Mouse (Mus musculus) cerebellum, postnatal 4 days (tissue): ENCODE results near the gene Vamp1.

Source experiments
- DNase-seq, 2 experiments: peaks; one replicate each; pipeline ENCODE4 v3.0.0; 2022; ENCODE audit warnings: low spot score in 2 of 2, mixed read lengths in 1 of 2

Gene Vamp1

GRCm38 (mm10) chr6:125215148-125215954 lies at the start of gene Vamp1:
Vamp1 (plus strand) TSS chr6:125215551.
- peak; percentile 86 to 87 for DNase-seq

DNA sequence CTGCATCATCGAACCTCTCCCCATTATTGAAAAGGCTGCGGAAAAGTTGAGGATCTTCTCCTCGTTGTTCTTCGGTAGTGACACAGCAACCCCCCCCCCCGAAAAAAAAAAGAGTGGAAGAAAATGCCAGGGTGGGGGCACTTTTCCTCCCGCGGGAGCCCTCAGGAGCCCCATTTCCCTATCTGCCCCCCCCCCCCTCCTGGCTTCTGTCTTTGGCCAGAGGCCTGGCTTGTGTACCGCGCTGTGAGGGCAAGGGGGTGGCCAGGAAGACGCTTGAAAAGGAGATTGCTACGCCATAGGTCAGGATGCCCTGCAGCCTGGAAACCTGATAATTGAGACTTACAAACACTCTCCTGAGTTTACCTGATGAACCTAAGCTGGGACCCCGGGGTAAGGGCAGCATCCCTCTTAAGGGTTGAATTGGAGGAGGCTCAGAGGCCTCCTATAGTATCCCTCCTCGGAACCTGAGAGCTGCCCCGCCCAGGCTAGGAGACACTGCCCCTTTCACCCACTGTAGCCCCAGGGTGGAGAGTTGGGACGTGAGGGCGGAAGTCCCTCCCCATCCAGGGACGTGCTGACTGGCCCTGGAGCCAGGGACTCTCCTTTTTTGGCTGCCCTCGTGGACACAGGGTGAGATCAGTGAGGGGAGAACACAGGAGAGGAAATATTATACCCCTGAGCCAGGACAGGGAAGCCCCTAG lies 49.1 kb upstream of the Vamp1 start, which contains the start of gene Gapdh:
Gene Gapdh, minus strand, starts transcription at position 417 of the 701 bp plus-strand sequence.
- DNase-seq, result peak in 1 of 2 experiments; percentile 47

GRCm38 (mm10) chr6:125166861-125167650 lies 48.3 kb upstream of the Vamp1 start:
- no peak for DNase-seq

DNA sequence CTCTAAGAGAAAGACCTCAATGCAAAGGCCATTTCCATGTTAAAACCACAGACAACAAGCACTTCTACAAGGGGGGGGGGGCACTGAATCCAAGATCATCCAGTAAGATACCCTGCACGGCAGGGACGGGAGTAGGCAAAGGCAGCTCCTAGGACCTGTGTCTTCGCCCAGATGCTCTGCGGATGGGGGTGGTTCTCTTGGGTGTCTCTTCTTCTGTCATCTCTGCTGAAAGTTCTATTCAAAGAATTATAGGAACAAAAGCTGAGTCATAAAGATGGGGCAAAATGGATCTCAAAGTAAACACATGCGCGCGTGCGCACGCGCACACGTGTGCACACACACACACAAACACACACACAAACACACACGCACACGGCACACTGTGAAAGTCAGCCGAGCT lies 47.3 kb upstream of the Vamp1 start:
- no peak for DNase-seq

- DNase-seq, result no peak
Observed at GRCm38 (mm10) chr6:125170194-125170593, 45.2 kb upstream of the Vamp1 start.

DNA sequence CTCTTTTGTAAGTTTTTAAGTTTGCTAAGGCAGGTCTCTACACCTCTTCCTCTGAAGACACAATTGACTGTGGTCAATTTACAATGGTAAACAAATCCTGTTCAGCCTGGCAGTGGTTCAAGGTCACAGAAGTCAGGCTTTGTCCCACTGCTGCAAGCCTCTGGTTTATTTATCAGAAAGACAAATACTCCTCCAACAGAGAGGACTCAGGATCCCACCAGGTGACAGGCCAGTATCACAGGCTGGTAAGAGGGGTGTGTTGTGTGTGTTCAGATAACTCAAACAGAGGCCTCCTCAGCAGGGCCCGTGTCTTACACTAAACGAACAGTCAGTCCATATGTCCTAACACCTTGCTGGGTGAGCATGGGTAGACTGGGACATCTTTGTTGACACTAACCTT lies 42.9 kb upstream of the Vamp1 start:
- DNase-seq, result no peak

DNA sequence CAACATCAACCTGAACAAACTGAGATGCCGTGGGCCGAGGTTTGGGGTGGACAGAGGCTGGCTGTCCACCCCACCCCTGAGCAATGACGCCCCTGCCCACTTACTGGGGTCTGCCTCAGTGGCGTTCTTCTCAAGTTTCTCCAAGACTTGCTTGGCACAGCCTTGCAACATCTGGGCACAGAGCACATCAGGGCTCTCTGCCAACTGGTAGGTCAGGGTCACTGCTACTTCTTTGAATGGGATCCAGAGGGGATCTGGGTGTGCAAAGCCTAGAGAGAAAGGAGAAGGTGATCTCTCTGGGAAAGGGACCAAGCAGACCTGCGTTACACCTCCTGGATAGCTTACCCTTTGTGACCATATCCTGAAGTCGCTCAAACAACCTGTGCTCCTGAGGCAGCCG lies 42.1 kb upstream of the Vamp1 start:
- no peak for DNase-seq

- DNase-seq, result no peak
Observed at GRCm38 (mm10) chr6:125175469-125175868, 39.9 kb upstream of the Vamp1 start.

GRCm38 (mm10) chr6:125179601-125180000 lies 35.8 kb upstream of the Vamp1 start:
- DNase-seq, result no peak

- DNase-seq, result no peak
Observed at GRCm38 (mm10) chr6:125182133-125182532, 33.2 kb upstream of the Vamp1 start.

DNA sequence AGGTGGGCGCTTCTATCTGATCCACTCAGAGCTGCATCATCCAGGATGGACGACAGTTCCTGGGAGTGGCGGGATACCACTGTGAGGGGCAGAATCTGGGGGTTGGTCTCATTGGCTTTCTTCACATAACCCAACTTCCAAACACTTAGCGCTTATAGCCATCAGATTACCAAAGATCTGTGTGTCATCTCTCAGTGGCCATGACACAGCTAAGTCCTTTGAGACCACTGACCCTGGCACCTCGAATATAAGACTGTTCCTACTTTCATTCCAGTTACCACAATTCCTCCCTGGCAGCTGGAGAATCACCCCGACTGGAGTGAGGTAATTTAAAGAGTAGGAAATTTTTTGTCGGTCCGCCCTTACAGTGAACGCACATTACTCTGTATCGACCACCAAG lies 29.1 kb upstream of the Vamp1 start:
- DNase-seq, result no peak

- no peak for DNase-seq
Observed at GRCm38 (mm10) chr6:125190816-125191215, 24.5 kb upstream of the Vamp1 start.

GRCm38 (mm10) chr6:125191332-125192015 lies 23.9 kb upstream of the Vamp1 start, which contains the start of the genes Ncapd2 and Mrpl51:
Ncapd2 (minus strand) TSS chr6:125191701.
Mrpl51 (plus strand) TSS chr6:125191801.
- DNase-seq, result peak; percentile 96 to 99

DNA sequence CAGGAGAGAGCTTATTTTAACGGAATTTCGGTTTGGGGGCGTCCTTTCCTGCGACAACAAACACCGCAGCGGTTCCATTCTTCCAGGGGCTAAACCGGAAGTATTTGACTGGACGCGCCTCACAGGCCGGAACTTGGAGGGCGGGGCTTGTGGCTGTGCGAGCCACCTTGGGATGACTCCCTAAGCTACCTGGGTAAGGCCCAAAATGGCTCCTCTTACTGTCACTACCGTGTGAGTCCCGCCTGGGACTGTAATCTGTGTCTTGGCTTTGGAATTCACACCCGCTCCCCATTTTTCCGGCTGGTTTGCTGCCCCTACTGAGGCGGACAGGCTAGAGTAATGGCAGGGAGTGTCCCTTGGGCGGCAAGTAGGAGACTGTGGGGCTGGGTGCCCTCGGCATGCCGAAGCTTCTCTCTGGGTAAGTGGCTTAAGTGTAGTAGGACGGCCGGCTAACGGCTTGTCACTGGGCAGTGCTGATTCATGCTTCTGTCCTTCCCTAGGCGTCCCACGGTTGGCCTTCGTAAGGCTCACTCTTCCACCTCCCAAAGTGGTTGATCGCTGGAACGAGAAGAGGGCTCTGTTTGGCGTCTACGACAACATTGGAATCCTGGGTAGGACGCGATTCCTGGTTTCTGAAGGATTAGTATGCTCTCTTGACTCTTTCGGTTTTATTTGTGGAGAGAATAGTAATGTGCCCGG lies 23.2 kb upstream of the Vamp1 start:
- peak; percentile 70 to 89 for DNase-seq

DNA sequence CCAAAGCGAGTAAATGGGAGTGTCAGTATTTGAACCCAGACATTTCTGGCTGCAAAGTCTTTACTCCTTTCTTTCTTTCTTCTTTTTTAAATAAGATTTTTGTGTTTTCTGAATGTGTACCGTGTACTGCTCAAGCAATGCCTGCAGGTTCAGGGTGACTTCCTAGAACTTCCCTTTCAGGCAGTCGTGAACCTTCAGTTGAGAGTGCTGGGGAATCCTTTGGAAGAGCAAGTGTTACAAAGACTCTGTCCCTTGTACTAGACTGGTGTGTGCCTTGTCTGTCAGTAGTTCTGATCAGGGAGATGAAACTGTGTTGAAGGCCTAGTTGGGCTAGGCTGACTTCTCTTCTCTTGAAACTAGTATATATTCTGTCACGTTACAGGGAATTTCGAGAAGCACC lies 22.5 kb upstream of the Vamp1 start:
- no peak for DNase-seq

DNA sequence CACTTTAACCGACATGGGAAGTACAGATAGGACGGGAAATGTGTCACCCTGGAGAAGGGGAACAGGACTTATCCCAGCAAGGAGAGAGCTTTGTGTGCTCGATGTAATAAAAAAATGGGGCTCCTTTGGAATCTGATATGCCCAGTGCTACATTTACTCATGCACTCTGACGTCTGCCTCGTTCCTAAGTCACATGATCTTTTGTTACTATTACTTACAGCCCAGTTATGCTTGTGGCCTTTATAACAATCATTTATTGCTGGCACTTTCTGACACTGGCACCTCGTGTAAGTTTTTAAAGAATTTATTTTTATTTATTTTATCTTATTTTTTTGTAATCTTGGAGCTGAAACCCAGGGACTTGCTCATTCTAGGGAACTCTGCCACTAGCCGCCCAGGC lies 22.0 kb upstream of the Vamp1 start:
- DNase-seq, result no peak

DNA sequence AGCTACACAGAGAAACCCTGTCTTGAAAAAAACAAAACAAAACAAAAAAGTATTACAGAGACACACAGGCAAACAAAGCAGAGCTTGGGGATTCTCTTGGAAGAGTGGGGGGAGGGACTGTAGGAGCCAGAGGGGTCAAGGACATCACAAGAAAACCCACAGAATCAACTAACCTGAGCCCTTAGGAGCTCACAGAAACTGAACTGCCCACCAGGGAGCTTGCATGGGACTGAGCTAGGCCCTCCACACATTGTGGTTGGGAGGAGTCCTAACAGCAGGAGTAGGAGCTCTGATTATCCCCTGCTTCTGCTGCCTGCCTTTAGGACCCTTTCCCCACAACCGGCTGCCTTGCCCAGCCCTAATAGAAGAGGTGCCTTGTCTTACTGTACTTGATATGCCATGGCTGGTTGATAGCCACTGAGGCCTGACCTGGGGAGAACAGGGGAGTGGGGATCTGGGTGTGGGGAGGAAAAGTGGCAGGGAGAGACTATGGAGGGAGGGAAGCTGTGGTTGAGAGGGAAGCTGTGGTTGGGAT lies 19.7 kb upstream of the Vamp1 start:
- DNase-seq, result no peak

GRCm38 (mm10) chr6:125196301-125196700 lies 19.1 kb upstream of the Vamp1 start:
- no peak for DNase-seq

GRCm38 (mm10) chr6:125197166-125197565 lies 18.2 kb upstream of the Vamp1 start:
- no peak for DNase-seq

GRCm38 (mm10) chr6:125210436-125210835 lies 4.9 kb upstream of the Vamp1 start:
- DNase-seq, result no peak

DNA sequence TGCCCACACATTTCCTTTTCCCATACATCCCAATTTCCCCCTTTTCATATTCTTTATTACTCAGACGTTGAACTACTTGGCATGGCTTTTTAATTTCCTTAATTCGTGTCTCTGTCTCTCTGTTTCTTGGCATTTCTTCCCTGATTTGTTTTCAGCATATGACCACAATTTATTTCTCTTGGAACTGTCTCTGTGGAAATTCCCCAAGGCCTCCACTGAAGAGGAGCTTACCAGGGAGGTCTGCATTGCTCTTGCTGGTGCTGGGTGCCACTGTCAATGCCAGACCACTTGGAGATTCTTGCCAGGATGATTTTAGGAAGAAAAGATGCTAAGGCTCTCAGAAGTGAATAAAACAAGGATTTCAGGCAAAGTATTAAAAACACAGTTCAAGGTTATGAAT lies 2.7 kb upstream of the Vamp1 start:
- DNase-seq, result no peak
